Mouse (Mus musculus): ENCODE data around the gene Map9. TPM values are rescaled to one million over a fixed set of nuclear protein-coding genes. Genes with fewer than 3 reads are reported as not detected.

Map9 gene
- polyA plus RNA-seq, 1 experiment from 2014 or later, result 5.2 TPM

GRCm38 (mm10) chr3:82382325-82382724 is 24.5 kb downstream of the Map9 start:
- no peak overlapping the region for H3K4me2 ChIP-seq
- H3K9me3 ChIP-seq (replicated peaks; ENCODE audit: control insufficient read depth, low read length), result no peaks in the 10 kb centered on the region
- WGBS (ENCODE audit: insufficient replicate concordance), result 74% methylated on average over 11 of the region's 11 CpGs
- no peak overlapping the region for H3K9ac ChIP-seq (ENCODE audit: low read depth, low read length)
- no peak for ATAC-seq (replicated peaks; ENCODE audit: insufficient number of reproducible peaks, low FRiP score, low TSS enrichment)
- H3K4me3 ChIP-seq (ENCODE audit: low read depth, low read length), result no peak overlapping the region
- H3K27me3 ChIP-seq (ENCODE audit: control insufficient read depth, insufficient read depth, low read length), result no peaks in the 10 kb centered on the region
- H3K4me1 ChIP-seq (ENCODE audit: control insufficient read depth, insufficient read depth, low read length), result no peaks in the 10 kb centered on the region
- H3K36me3 ChIP-seq (ENCODE audit: control insufficient read depth, insufficient read depth, low read length), result no peaks in the 10 kb centered on the region; the same call in 1 of the 2 replicates
- H3K27ac ChIP-seq (ENCODE audit: low read depth, low read length), result no peak overlapping the region

- H3K27ac ChIP-seq (ENCODE audit: low read depth, low read length), result no peak overlapping the region
- H3K27me3 ChIP-seq (ENCODE audit: control insufficient read depth, insufficient read depth, low read length), result no peaks in the 10 kb centered on the region
- ATAC-seq (replicated peaks; ENCODE audit: insufficient number of reproducible peaks, low FRiP score, low TSS enrichment), result no peak
- no peak overlapping the region for H3K9ac ChIP-seq (ENCODE audit: low read depth, low read length)
- H3K4me2 ChIP-seq, result no peak overlapping the region
- no peaks in the 10 kb centered on the region for H3K9me3 ChIP-seq (replicated peaks; ENCODE audit: control insufficient read depth, low read length)
- H3K36me3 ChIP-seq (ENCODE audit: control insufficient read depth, insufficient read depth, low read length), result no peaks in the 10 kb centered on the region; the same call in 1 of the 2 replicates
- no peak overlapping the region for H3K4me3 ChIP-seq (ENCODE audit: low read depth, low read length)
- WGBS (ENCODE audit: insufficient replicate concordance), result 80% methylated on average over 8 of the region's 8 CpGs
- H3K4me1 ChIP-seq (ENCODE audit: control insufficient read depth, insufficient read depth, low read length), result no peaks in the 10 kb centered on the region
Measured at GRCm38 (mm10) chr3:82385091-82385490, 27.2 kb downstream of the Map9 start.

GRCm38 (mm10) chr3:82405830-82406229 is 48.0 kb downstream of the Map9 start:
- no peaks in the 10 kb centered on the region for H3K9me3 ChIP-seq (replicated peaks; ENCODE audit: control insufficient read depth, low read length)
- WGBS (ENCODE audit: insufficient replicate concordance), result 81% methylated on average over 6 of the region's 6 CpGs
- H3K36me3 ChIP-seq (ENCODE audit: control insufficient read depth, insufficient read depth, low read length), result no peaks in the 10 kb centered on the region
- H3K27me3 ChIP-seq (ENCODE audit: control insufficient read depth, insufficient read depth, low read length), result no peaks in the 10 kb centered on the region
- H3K27ac ChIP-seq (ENCODE audit: low read depth, low read length), result no peak overlapping the region
- H3K4me1 ChIP-seq (ENCODE audit: control insufficient read depth, insufficient read depth, low read length), result no peaks in the 10 kb centered on the region
- H3K4me2 ChIP-seq, result no peak overlapping the region
- no peak for ATAC-seq (replicated peaks; ENCODE audit: insufficient number of reproducible peaks, low FRiP score, low TSS enrichment)
- H3K4me3 ChIP-seq (ENCODE audit: low read depth, low read length), result no peak overlapping the region
- no peak overlapping the region for H3K9ac ChIP-seq (ENCODE audit: low read depth, low read length)

GRCm38 (mm10) chr3:82406336-82406735 is 48.5 kb downstream of the Map9 start:
- H3K4me1 ChIP-seq (ENCODE audit: control insufficient read depth, insufficient read depth, low read length), result no peaks in the 10 kb centered on the region
- no peak overlapping the region for H3K4me2 ChIP-seq
- no peaks in the 10 kb centered on the region for H3K36me3 ChIP-seq (ENCODE audit: control insufficient read depth, insufficient read depth, low read length)
- no peaks in the 10 kb centered on the region for H3K9me3 ChIP-seq (replicated peaks; ENCODE audit: control insufficient read depth, low read length)
- 71% methylated on average over 3 of the region's 3 CpGs for WGBS (ENCODE audit: insufficient replicate concordance)
- no peak overlapping the region for H3K9ac ChIP-seq (ENCODE audit: low read depth, low read length)
- H3K4me3 ChIP-seq (ENCODE audit: low read depth, low read length), result no peak overlapping the region
- no peak overlapping the region for H3K27ac ChIP-seq (ENCODE audit: low read depth, low read length)
- no peak for ATAC-seq (replicated peaks; ENCODE audit: insufficient number of reproducible peaks, low FRiP score, low TSS enrichment)
- no peaks in the 10 kb centered on the region for H3K27me3 ChIP-seq (ENCODE audit: control insufficient read depth, insufficient read depth, low read length)

GRCm38 (mm10) chr3:82407432-82407831 is 49.6 kb downstream of the Map9 start:
- Histone ChIP-seq H3K4me2 (no peak overlapping the region), H3K9me3 (replicated peaks; ENCODE audit: control insufficient read depth, low read length) (no peaks in the 10 kb centered on the region), H3K27ac (ENCODE audit: low read depth, low read length) (no peak overlapping the region), H3K9ac (ENCODE audit: low read depth, low read length) (no peak overlapping the region), H3K4me1 (ENCODE audit: control insufficient read depth, insufficient read depth, low read length) (no peaks in the 10 kb centered on the region), H3K4me3 (ENCODE audit: low read depth, low read length) (no peak overlapping the region), H3K36me3 (ENCODE audit: control insufficient read depth, insufficient read depth, low read length) (no peaks in the 10 kb centered on the region), H3K27me3 (ENCODE audit: control insufficient read depth, insufficient read depth, low read length) (no peaks in the 10 kb centered on the region)
- WGBS (ENCODE audit: insufficient replicate concordance), result 51% methylated on average over 2 of the region's 2 CpGs
- ATAC-seq (replicated peaks; ENCODE audit: insufficient number of reproducible peaks, low FRiP score, low TSS enrichment), result no peak

GRCm38 (mm10) chr3:82412397-82412796 is 54.6 kb downstream of the Map9 start:
- Histone ChIP-seq H3K27ac (ENCODE audit: low read depth, low read length) (no peak overlapping the region), H3K4me3 (ENCODE audit: low read depth, low read length) (no peak overlapping the region)

GRCm38 (mm10) chr3:82417958-82418357 is 60.1 kb downstream of the Map9 start:
- Histone ChIP-seq H3K4me1 (ENCODE audit: control insufficient read depth, insufficient read depth, low read length) (no peaks in the 10 kb centered on the region), H3K4me2 (no peak overlapping the region), H3K9me3 (replicated peaks; ENCODE audit: control insufficient read depth, low read length) (no peaks in the 10 kb centered on the region), H3K36me3 (ENCODE audit: control insufficient read depth, insufficient read depth, low read length) (no peaks in the 10 kb centered on the region), H3K9ac (ENCODE audit: low read depth, low read length) (no peak overlapping the region), H3K4me3 (ENCODE audit: low read depth, low read length) (no peak overlapping the region), H3K27ac (ENCODE audit: low read depth, low read length) (no peak overlapping the region), H3K27me3 (ENCODE audit: control insufficient read depth, insufficient read depth, low read length) (no peaks in the 10 kb centered on the region)
- ATAC-seq (replicated peaks; ENCODE audit: insufficient number of reproducible peaks, low FRiP score, low TSS enrichment), result no peak
- WGBS (ENCODE audit: insufficient replicate concordance), result 78% methylated on average over 3 of the region's 3 CpGs

More at GRCm38 (mm10) chr3:82412397-82412796, 54.6 kb downstream of the Map9 start:
- Histone ChIP-seq H3K9ac (ENCODE audit: low read depth, low read length) (no peak overlapping the region), H3K9me3 (replicated peaks; ENCODE audit: control insufficient read depth, low read length) (no peaks in the 10 kb centered on the region), H3K4me1 (ENCODE audit: control insufficient read depth, insufficient read depth, low read length) (no peaks in the 10 kb centered on the region), H3K4me2 (no peak overlapping the region), H3K27me3 (ENCODE audit: control insufficient read depth, insufficient read depth, low read length) (no peaks in the 10 kb centered on the region), H3K36me3 (ENCODE audit: control insufficient read depth, insufficient read depth, low read length) (no peaks in the 10 kb centered on the region)
- no peak for ATAC-seq (replicated peaks; ENCODE audit: insufficient number of reproducible peaks, low FRiP score, low TSS enrichment)

GRCm38 (mm10) chr3:82435351-82435750 is 77.5 kb downstream of the Map9 start:
- no peaks in the 10 kb centered on the region for H3K4me1 ChIP-seq (ENCODE audit: control insufficient read depth, insufficient read depth, low read length)
- ATAC-seq (replicated peaks; ENCODE audit: insufficient number of reproducible peaks, low FRiP score, low TSS enrichment), result no peak
- H3K4me2 ChIP-seq, result no peak overlapping the region
- no peaks in the 10 kb centered on the region for H3K27me3 ChIP-seq (ENCODE audit: control insufficient read depth, insufficient read depth, low read length)
- H3K27ac ChIP-seq (ENCODE audit: low read depth, low read length), result no peak overlapping the region
- WGBS (ENCODE audit: insufficient replicate concordance), result 85% methylated on average over 8 of the region's 8 CpGs
- H3K9me3 ChIP-seq (replicated peaks; ENCODE audit: control insufficient read depth, low read length), result no peaks in the 10 kb centered on the region
- no peak overlapping the region for H3K9ac ChIP-seq (ENCODE audit: low read depth, low read length)
- no peaks in the 10 kb centered on the region for H3K36me3 ChIP-seq (ENCODE audit: control insufficient read depth, insufficient read depth, low read length)
- no peak overlapping the region for H3K4me3 ChIP-seq (ENCODE audit: low read depth, low read length)

GRCm38 (mm10) chr3:82440976-82441375 is 83.1 kb downstream of the Map9 start:
- WGBS (ENCODE audit: insufficient replicate concordance), result 40% methylated on average over 3 of the region's 3 CpGs
- Histone ChIP-seq H3K9me3 (replicated peaks; ENCODE audit: control insufficient read depth, low read length) (no peaks in the 10 kb centered on the region), H3K27me3 (ENCODE audit: control insufficient read depth, insufficient read depth, low read length) (no peaks in the 10 kb centered on the region), H3K4me3 (ENCODE audit: low read depth, low read length) (no peak overlapping the region), H3K27ac (ENCODE audit: low read depth, low read length) (no peak overlapping the region), H3K9ac (ENCODE audit: low read depth, low read length) (no peak overlapping the region), H3K36me3 (ENCODE audit: control insufficient read depth, insufficient read depth, low read length) (no peaks in the 10 kb centered on the region), H3K4me1 (ENCODE audit: control insufficient read depth, insufficient read depth, low read length) (no peaks in the 10 kb centered on the region), H3K4me2 (no peak overlapping the region)
- ATAC-seq (replicated peaks; ENCODE audit: insufficient number of reproducible peaks, low FRiP score, low TSS enrichment), result no peak

Data from heart, embryonic 11.5 days (tissue).